Mouse (Mus musculus): ENCODE measurements around the gene Bicra. TPM values are rescaled to one million over a fixed set of nuclear protein-coding genes. Genes with fewer than 3 reads are reported as not detected.

Gene Bicra
- total and polyA plus RNA-seq, 3 experiments: 0.81 to 14.1 TPM; not detected in 1

- TF ChIP-seq MYB (IDR thresholded peaks at IDR 0.05; ENCODE audit: low read depth, low read length) (no peak), ZKSCAN1 (IDR thresholded peaks at IDR 0.05; ENCODE audit: low read depth, low read length) (0 out of 2 replicates have a peak, but pooled peaks have one; percentile 64), E2F4 (IDR thresholded peaks at IDR 0.05; ENCODE audit: borderline replicate concordance, low read depth, low read length) (no peak), USF2 (IDR thresholded peaks at IDR 0.05; ENCODE audit: borderline replicate concordance in 1 of 2, insufficient read depth in 1 of 2, low read depth in 1 of 2, low read length in 2 of 2) (no peak), ETS1 (IDR thresholded peaks at IDR 0.05; ENCODE audit: low read depth, low read length) (no peak), UBTF (IDR thresholded peaks at IDR 0.05; ENCODE audit: borderline replicate concordance, insufficient read depth, low read depth, low read length) (0 out of 2 replicates have a peak, but pooled peaks have one; percentile 70), MAZ (IDR thresholded peaks at IDR 0.05; ENCODE audit: low read depth, low read length) (peak; percentile 72; the same call in 1 of the 2 replicates)
These were observed 443 bp upstream of the Bicra start (continued) for GRCm38 (mm10) chr7:16048164-16048564.

GRCm38 (mm10) chr7:16046481-16047337, 1.0 kb downstream of the Bicra start:
- DNase-seq (ENCODE audit: low read depth, low spot score): peak; percentile 77
- Histone ChIP-seq H3K9me3 (replicated peaks; ENCODE audit: insufficient read depth, low read length) (no peaks in the 10 kb centered on the region), H3K4me1 (ENCODE audit: control insufficient read depth in 1 of 2, insufficient read depth in 2 of 2, low read length in 2 of 2) (peaks cover 5 to 34% of the 10 kb centered on the region in 2 experiments), H3K4me3 (ENCODE audit: control insufficient read depth in 1 of 2, insufficient read depth in 1 of 2, low read depth in 2 of 2, low read length in 2 of 2) (peak overlapping the region; percentile 64 to 83), H3K79me2 (ENCODE audit: control insufficient read depth, insufficient read depth, low read length, poor library complexity) (peaks cover 52% of the 10 kb centered on the region), H3K9ac (ENCODE audit: control insufficient read depth, low read depth, low read length, poor library complexity, severe bottlenecking) (peak overlapping the region; percentile 77), H3K36me3 (ENCODE audit: control insufficient read depth in 1 of 2, insufficient read depth in 2 of 2, low read length in 2 of 2) (peaks cover 0 to 21% of the 10 kb centered on the region in 2 experiments; a peak in 2 of 4 replicates), H3K27me3 (ENCODE audit: control insufficient read depth in 1 of 2, insufficient read depth in 2 of 2, low read length in 2 of 2) (no peaks in the 10 kb centered on the region), H3K27ac (ENCODE audit: control insufficient read depth, low read depth, low read length) (peak overlapping the region; percentile 84)
- TF ChIP-seq POLR2A (IDR thresholded peaks at IDR 0.05; ENCODE audit: control insufficient read depth in 1 of 2, insufficient read depth in 1 of 2, low read depth in 1 of 2, low read length in 2 of 2, poor library complexity in 1 of 2): peak; percentile 0 to 1; a peak in 1 of 4 replicates
- TF ChIP-seq GATA1 (IDR thresholded peaks at IDR 0.05; ENCODE audit: low read depth, low read length): no peak
- TF ChIP-seq NELFE (IDR thresholded peaks at IDR 0.05; ENCODE audit: low read depth, low read length): 0 out of 2 replicates have a peak, but pooled peaks have one; percentile 1
- 0 out of 2 replicates have a peak, but pooled peaks have one; percentile 46 for TF ChIP-seq UBTF (IDR thresholded peaks at IDR 0.05; ENCODE audit: borderline replicate concordance, insufficient read depth, low read depth, low read length)
- 0 out of 2 replicates have a peak, but pooled peaks have one; percentile 11 for TF ChIP-seq SIN3A (IDR thresholded peaks at IDR 0.05; ENCODE audit: low read length)
- no peak for TF ChIP-seq USF2 (IDR thresholded peaks at IDR 0.05; ENCODE audit: borderline replicate concordance in 1 of 2, insufficient read depth in 1 of 2, low read depth in 1 of 2, low read length in 2 of 2)
- no peak for TF ChIP-seq CTCF (IDR thresholded peaks at IDR 0.05 in 2 of 3, conservative IDR thresholded peaks at IDR 0.05 in 1 of 3; ENCODE audit: control insufficient read depth in 1 of 3, insufficient read depth in 1 of 3, low read depth in 2 of 3, low read length in 3 of 3, poor library complexity in 1 of 3, severe bottlenecking in 1 of 3)

- DNase-seq (ENCODE audit: low read depth, low spot score): peak; percentile 91
- Histone ChIP-seq H3K36me3 (ENCODE audit: control insufficient read depth in 1 of 2, insufficient read depth in 2 of 2, low read length in 2 of 2) (peaks cover 0 to 17% of the 10 kb centered on the region in 2 experiments; a peak in 2 of 4 replicates), H3K4me1 (ENCODE audit: control insufficient read depth in 1 of 2, insufficient read depth in 2 of 2, low read length in 2 of 2) (peaks cover 3 to 31% of the 10 kb centered on the region in 2 experiments)
- TF ChIP-seq EP300 (IDR thresholded peaks at IDR 0.05; ENCODE audit: low read depth in 1 of 2, low read length in 2 of 2) (peak in 1 of 2 experiments; percentile 70; a peak in 2 of 4 replicates), KAT2A (conservative IDR thresholded peaks at IDR 0.05; ENCODE audit: low read depth, low read length) (no peak), MEF2A (IDR thresholded peaks at IDR 0.05; ENCODE audit: extremely low read depth, insufficient replicate concordance, low read depth, low read length, poor library complexity, severe bottlenecking) (no peak), MYB (IDR thresholded peaks at IDR 0.05; ENCODE audit: low read depth, low read length) (no peak), POLR2AphosphoS5 (IDR thresholded peaks at IDR 0.05; ENCODE audit: borderline replicate concordance, low read depth, low read length) (no peak), JUND (IDR thresholded peaks at IDR 0.05; ENCODE audit: low read depth, low read length) (no peak), MAZ (IDR thresholded peaks at IDR 0.05; ENCODE audit: low read depth, low read length) (peak; percentile 88; the same call in 1 of the 2 replicates), MYC (IDR thresholded peaks at IDR 0.05; ENCODE audit: low read depth, low read length) (peak; percentile 35; the same call in 1 of the 2 replicates), HCFC1 (IDR thresholded peaks at IDR 0.05; ENCODE audit: low read depth, low read length) (peak; percentile 49; the same call in 1 of the 2 replicates), CTCF (IDR thresholded peaks at IDR 0.05 in 2 of 3, conservative IDR thresholded peaks at IDR 0.05 in 1 of 3; ENCODE audit: control insufficient read depth in 1 of 3, insufficient read depth in 1 of 3, low read depth in 2 of 3, low read length in 3 of 3, poor library complexity in 1 of 3, severe bottlenecking in 1 of 3) (no peak), E2F4 (IDR thresholded peaks at IDR 0.05; ENCODE audit: borderline replicate concordance, low read depth, low read length) (no peak), BHLHE40 (IDR thresholded peaks at IDR 0.05; ENCODE audit: borderline replicate concordance, low read depth, low read length) (peak; percentile 87), ZKSCAN1 (IDR thresholded peaks at IDR 0.05; ENCODE audit: low read depth, low read length) (no peak), MAFK (IDR thresholded peaks at IDR 0.05; ENCODE audit: borderline replicate concordance, low read depth, low read length) (no peak), MAX (IDR thresholded peaks at IDR 0.05; ENCODE audit: low read length) (peak; percentile 73), ETS1 (IDR thresholded peaks at IDR 0.05; ENCODE audit: low read depth, low read length) (peak; percentile 75), RAD21 (IDR thresholded peaks at IDR 0.05; ENCODE audit: low read depth, low read length) (no peak)
These were observed 1.6 kb downstream of the Bicra start for GRCm38 (mm10) chr7:16046101-16046480.

More at GRCm38 (mm10) chr7:16046101-16046480, 1.6 kb downstream of the Bicra start:
- peak overlapping the region; percentile 84 for H3K27ac ChIP-seq (ENCODE audit: control insufficient read depth, low read depth, low read length)
- no peaks in the 10 kb centered on the region for H3K27me3 ChIP-seq (ENCODE audit: control insufficient read depth in 1 of 2, insufficient read depth in 2 of 2, low read length in 2 of 2)
- H3K79me2 ChIP-seq (ENCODE audit: control insufficient read depth, insufficient read depth, low read length, poor library complexity): peaks cover 53% of the 10 kb centered on the region
- peak overlapping the region; percentile 64 to 83 for H3K4me3 ChIP-seq (ENCODE audit: control insufficient read depth in 1 of 2, insufficient read depth in 1 of 2, low read depth in 2 of 2, low read length in 2 of 2)
- H3K9ac ChIP-seq (ENCODE audit: control insufficient read depth, low read depth, low read length, poor library complexity, severe bottlenecking): peak overlapping the region; percentile 77
- H3K9me3 ChIP-seq (replicated peaks; ENCODE audit: insufficient read depth, low read length): no peaks in the 10 kb centered on the region

All from MEL (cell line).